Mouse (Mus musculus) c-Kit-positive CD71-positive TER-119-positive erythroid progenitor cells, embryonic 14.5 days (primary cell): ENCODE data around the gene Mob3b.

Experiments
- DNase-seq: peaks from one replicate; pipeline ENCODE4 v3.0.0-alpha.2; 2013; ENCODE audit warnings: low spot score

Mob3b gene

DNA sequence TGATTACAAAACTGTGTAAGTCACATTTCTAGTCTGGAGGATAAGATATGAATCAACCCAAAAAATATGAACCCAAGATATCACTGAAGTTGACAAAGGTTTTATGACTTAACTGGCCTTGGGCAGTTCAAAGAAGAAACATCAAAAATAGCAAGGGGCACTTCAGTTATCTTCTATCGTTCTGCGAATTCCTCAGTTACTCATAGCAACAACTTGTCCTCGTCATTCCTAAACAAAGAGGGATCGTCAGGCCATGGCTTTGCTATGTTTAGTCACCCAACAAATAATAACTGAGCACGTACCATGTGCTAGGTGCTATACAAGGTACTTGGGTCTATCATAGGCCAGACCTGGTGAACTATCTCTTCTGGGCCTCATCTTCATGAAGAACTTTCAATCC is 10.7 kb downstream of the Mob3b start:
- DNase-seq: no peak

DNA sequence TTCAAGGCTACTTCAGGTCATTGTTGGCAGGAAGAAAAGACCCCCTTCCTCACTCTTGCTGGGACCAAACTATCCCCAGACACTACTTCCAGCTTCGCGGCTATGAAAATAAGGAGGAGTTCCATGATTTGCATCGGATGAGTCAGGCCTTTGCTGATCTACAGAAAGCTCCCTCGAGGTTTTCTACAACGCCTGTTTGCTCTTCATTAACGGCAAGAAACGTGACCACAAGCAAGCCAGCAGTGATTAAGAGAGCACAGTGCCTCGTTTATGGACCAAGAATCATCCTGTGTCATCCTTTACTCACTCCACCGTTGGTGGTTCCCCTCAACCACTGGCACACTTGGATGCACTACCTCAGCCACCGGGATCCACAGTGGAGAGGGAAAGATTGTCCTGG is 11.6 kb downstream of the Mob3b start:
- DNase-seq: no peak

DNA sequence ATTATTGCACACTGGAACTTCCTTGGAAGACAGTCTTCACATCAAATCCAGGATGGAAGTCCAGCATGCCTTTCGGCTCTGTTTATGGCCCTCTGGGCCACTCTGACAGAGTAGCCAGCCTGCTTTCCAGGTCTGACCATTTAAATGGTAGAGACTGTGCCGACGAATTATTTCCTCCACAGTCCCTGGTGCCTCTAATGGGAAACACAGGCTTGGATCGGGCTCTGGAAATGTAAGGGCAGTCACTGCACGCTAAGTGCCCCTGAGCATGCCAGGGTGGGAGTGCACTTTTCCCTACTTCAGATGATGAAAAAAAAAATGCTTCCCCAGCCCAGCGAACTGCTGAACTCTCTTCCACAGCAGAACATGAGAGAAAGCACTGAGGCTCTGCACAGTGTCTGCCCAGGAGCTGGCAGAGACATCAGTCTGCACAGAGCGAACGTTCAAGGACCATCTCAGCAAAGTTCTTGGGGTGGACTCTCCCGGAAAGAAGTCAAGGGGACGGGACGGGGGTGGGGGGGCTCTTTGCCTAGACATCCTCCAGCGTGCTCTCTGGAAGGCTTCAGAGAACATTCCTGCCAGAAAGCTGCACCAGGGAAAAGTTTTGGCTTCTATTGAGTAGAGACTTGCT is 13.7 kb downstream of the Mob3b start:
- DNase-seq: no peak

DNA sequence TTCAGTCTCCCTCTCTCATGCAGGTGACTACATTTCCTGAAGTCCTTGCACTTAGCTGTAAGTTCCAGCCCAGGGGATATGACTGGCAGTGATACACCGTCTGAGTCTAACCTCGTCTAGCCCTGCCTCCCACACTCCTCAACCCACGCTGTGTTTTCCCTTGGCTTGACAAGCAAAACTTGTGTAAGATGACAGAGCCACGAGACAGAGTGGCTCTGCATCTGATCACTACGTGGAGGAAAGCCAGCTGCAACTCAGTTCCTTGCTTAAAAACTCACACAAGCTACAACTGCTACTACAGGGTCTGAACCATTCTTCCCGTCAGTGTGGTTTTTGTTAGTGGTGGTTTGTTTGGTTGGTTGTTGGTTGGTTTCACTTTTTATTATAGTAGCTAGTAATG is 17.0 kb downstream of the Mob3b start:
- DNase-seq: no peak

DNA sequence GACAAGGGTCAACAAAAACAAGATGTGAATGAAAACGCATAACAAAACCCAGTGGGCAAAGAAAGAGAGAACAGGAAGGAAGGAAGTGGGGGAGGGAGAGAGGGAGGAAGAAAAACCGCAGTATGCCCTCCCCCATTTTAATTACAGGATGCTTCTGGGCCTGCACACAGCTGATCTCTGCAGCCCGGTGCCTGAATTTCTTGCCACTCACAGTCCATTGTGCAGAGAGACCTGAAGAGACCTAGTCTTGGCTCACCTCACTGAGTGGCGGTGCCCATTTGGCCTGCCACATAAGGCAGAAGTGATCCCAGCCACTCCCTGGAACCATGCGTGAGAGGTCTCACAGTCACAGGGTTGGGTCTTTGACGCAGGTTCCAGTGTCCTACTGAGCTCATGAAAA is 19.2 kb downstream of the Mob3b start:
- DNase-seq: no peak

DNA sequence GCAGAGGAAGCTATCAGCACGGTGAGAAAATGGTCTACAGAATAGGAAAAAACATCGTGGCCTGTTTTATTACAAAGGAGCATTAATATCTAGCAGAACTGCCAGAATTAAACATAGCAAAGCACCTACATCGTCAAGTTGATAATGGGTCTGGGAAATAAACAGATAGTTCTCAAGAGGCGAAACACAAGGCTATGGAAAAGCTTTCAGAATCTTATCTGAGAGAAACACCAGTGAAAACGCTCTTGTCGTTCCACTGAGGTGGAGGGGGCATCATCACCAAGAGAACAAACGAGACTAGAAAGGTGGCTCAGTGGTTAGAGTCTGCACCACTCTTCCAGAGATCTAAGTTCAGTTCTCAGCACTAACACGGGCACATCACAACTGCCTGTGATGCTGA is 20.3 kb downstream of the Mob3b start:
- peak; percentile 13 for DNase-seq

DNA sequence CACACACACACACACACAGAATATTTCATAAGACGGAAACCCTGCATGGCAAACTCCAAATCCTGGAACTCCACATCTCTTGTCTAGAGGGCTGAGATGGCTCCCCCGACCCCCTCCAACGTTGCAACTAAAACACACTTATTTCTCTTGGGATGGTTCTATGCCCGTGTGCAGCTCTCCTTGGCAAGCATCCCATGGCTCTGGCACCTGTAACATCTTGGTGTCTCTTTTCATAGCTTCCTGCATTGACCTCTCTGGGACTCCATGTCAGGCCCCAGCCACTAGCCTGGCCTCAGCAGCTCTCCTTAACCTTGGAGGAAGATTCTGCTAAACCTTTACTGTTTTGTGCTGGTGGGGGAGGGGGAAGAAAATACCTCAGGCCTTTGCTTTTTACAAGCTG is 21.5 kb downstream of the Mob3b start:
- no peak for DNase-seq

DNA sequence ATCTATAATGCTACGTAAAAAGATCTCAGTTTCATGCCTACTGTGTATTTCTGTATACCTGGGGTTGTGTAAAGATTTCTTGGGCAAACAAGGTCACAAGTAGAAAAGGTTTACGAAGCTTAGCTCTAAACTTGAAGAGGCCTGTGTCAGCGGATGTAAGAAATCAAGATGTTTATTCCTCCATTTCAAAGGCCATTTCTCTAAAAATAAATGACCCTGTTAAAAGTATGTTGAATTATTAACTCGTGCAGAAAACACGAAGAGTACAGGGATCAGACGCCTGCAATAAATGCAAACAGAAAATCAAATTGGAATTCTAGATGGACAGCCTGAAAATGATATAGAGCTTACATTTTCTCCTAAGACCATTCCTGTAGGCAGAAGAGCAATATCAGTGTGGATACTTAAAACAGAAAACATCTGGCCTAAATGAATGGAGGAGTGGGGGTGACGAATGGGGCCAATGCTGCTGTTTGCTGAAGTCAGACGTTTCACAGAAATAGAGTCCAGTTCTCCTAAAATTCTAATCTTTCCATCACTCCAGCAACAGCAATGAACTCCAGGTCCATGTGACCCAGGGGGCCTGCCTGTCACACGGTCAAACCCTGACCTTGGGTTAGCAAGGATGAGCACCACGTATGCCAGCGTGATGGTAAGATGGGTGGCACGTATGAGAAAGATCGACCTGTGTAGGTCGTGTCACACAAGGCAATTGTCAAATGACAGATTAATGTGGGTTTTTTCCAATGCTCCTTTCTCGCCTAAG is 22.3 kb downstream of the Mob3b start:
- DNase-seq: no peak

DNA sequence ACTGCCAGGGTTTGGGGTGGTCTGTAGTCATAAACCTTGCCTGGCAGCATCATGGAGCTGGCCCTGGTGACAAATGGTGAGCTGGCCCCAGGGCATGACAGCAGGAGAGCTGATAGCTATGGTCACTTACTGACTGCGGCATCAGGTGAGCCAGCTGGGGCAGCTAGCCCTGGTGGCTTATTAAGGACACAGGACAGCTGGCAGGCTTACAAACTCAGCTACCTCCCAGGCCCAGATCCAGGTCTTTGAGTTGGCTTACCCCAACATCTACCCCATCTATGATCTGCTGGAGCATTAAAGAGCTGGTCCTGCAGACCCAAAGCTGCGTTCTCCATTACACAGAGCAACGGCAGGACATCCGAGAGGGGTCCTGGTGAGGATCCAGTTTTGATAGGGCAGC is 23.9 kb downstream of the Mob3b start:
- DNase-seq: no peak

DNA sequence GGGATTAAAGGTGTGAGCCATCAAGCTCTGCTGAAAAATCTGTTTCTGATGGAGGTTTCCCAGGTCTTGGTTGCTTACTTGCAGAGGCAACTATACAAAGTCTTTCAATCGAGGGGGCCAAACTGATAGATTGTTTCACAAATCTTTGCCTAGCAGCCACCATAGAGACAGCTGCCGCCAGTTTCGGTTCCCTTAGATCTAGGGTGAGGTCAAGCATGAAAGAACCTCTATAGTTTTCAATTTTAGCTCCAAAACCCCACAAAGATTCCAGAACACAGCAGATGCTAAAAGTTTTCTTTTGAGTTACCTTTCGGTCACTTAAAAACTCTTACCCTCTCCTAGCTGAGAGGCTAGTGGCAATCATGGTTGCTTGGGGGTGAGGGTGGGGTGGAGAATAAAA is 25.7 kb downstream of the Mob3b start:
- no peak for DNase-seq

DNA sequence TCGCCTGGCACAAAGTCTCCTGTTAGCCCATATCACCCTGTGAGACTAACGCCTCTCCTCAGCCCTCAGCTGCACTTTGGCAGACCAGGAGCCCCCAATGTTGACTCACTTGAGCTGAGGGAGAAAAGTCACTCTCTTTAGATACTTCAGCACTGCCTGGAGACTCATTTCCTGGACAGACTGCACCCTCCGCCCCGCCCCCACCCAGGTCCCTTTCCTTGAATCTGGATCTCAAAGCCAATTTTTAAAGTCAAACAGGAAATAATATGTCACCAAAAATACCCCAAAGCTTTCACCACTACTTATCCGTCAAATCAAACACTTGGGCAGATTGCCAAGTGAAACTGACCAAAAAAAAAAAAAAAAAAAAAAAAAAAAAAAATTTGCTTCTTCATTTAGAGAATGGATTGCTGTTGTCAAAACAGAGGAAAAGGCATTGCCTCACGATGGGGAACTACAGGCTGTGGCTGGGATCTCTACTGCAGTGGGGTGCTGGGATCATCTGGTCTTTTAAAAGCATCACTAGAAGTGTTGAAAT is 26.8 kb downstream of the Mob3b start:
- no peak for DNase-seq

DNA sequence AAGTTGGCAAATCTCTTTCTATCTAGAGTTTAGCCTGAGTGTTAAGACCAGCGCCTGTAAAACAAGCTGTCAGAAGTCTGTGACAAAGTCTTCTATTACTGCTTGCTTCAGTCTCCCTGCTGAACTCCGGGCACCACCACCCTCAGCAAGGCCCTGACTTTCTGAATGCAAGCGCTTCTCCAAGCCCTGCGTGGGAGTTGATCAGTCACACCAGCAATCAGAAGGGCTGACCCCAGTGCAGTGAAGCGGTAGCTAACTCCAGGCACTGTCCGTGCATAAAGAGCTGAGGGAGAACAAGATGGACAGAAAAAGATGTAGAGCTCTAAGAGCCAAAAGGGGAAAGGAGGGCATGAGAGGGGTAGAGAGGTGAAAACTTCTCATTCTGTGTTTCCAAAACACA is 29.5 kb downstream of the Mob3b start:
- no peak for DNase-seq

DNA sequence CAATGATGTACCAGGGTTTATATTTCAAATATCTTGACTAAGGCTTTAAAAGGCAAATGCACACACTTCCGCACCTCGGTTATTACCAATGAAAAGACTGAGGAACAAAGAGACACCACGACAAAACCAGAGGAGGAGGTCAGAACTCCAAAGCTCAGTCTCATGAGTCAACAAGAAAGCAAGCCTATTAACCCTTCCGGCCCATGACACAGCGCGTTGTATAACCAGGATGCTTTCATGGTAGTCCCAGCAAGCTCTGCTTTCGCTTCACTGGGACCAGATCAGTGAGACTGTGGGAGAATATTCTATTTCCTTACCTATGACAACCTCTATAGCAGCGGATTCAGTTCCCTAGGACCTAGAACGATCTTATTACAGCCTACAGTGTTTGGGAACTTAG is 30.5 kb downstream of the Mob3b start:
- no peak for DNase-seq

DNA sequence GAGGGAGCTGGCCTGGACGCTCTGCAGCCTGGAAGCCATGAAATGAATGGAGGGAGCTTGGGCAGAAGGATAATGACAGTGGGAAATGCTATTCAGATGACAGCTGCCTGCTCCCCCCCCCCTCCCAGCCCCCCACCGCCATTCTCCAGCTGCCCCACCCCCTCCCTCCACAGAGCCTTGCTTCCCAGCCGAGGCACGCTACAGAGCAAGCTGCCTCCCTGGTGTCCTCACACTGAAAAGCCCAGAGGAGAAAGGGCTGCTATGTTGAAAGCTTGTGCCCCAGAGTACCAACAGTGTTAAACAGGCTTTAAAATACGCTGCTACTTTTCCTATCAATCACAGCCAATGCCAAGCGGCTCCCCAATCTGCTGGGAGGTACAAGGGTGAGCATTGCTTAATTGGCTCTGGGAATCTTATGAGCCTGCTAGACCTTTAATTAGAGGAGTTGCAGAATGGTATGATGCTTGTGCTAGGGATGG is 31.9 kb downstream of the Mob3b start:
- DNase-seq: no peak

DNA sequence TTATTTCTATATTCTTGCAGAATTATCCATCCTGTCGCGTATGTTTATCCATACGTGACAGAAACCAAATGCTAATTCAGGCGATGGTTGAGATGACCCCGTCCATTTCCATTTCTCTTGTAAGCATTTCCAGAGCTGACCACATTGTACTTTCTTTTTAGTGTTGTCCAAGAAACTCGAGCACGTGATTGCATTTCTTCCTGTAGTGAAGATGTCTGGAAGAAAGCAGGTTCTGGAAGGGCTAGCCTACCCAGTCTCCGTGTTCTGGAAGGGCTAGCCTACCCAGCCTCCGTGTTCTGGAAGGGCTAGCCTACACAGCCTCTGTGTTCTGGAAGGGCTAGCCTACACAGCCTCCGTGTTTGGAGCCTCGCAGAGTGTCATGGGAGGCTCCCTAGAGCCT is 33.3 kb downstream of the Mob3b start:
- DNase-seq: no peak

DNA sequence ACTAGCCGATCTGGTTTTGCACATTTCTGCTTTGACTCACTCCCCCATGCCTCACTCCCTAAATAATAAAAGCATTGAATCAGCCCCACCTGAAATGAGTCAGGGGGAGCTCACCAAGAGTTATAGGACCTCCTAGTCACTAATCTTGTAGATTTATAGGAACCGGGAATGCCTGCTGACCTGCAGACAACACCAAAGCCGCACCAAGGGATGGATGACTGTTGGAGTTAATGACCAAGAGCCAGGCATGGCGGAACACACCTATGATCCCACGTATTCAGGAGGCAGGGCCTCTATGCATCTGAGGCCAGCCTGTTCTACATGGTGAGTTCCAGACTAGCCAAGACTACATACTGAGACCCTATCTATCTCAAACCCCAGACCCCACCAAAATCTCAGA is 34.2 kb downstream of the Mob3b start:
- DNase-seq: no peak

DNA sequence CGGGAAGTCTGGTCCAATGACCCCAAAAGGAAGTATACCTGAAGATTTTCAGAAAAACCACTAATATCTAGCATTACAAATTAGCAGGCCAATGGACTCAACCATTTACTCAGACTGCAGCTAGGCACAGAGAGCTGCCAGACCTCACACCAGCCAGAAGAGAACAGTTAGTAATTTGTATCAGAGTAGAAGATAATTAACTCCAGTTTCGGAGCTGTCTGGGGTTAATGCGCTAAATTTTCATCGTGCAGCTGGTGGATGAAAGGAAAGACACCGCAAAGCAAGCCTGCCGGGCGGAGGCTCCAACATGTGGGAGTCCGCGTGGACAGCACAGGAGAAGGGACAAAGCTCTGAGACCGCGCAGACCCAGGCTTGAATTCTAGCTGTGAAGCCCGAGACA is 36.2 kb downstream of the Mob3b start:
- DNase-seq: no peak

DNA sequence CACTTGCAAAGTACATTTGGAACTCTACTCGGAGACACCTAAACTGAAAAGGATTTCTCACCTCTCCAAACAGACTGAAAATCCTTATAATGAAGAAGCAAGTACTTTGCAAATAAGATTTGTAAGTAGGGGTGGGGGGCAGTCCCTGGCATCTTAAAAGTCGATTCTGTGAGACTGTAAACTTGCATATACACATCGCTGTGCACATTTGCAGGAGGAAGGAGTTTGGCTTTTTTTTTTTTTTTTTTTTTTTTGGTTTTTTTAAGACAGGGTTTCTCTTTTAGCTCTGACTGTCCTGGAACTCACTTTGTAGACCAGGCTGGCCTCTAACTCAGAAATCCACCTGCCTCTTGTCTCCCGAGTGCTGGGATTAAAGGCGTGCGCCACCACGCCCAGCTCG is 36.7 kb downstream of the Mob3b start:
- DNase-seq: no peak

DNA sequence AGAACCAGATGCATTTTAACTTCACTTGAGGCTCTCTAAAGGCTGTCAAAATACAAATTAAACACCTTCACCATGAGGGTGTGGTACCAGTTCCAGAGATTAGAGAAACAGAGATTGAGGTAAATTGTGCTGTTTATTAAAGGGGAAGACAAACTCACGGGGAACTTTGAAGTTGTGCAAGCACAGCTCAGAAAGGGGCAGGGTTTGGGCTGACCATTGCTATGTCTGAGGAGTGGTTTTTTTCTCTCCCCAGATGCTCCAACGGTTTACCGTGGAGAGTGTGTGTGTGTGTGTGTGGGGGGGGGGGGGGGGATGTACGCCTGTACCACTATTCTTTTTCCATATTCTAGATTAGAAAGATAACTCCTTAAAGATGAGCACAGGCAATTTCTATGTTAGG is 37.1 kb downstream of the Mob3b start:
- DNase-seq: no peak

DNA sequence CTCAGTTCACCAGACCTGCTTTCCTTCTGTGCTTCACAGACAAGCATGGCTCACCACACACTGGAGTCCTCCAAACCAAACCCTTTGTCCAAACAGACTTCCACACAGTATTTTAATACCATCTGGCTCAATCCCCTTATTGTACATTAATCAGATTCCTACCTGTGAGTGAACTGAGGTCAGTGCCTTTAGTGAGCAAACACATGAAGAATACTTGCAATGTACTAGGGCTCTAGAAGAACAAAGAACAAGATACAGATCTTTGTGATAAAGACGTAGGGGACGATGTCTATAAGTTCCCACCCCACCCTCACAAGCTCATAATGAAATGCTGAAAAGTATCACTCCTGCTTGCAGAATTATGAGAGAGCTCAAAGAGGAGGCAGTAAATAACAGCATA is 38.4 kb downstream of the Mob3b start:
- DNase-seq: no peak

DNA sequence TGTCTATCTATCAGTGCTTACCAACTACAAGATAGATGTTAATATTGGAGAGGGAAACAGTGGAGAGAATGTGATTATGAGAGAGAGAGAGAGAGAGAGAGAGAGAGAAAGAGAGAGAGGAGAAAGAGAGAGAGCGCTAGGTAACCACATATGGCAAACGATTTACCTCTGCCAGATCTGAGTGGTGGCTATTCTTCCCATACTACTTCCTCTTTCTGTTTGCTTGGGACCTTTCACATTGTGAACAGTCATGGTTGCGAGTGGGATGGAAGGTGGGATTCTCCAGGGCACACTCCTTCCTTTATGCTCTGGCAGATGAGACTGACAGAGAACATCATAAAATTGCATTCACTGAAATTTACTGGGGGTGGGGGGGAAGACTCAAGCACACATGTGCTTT is 40.1 kb downstream of the Mob3b start:
- DNase-seq: no peak

DNA sequence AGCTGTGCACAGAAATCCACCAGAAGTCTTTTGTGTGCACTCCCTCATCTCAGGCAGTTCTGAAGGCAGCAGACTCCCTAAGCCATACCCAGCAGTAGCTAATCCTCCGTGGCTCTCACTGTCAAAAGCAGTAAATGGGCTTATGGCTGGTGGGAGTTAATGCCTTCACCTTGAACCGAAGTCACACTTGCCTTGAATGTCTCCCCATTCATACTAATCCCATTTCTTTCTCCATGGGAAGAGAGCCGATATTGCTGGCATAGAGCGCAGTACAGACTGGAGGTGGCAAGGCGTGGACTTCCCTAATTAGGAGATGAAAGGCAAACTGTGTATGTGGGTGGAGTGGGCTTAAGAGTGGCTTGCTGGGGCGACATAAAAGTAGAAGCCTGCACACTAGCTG is 41.4 kb downstream of the Mob3b start:
- DNase-seq: no peak

DNA sequence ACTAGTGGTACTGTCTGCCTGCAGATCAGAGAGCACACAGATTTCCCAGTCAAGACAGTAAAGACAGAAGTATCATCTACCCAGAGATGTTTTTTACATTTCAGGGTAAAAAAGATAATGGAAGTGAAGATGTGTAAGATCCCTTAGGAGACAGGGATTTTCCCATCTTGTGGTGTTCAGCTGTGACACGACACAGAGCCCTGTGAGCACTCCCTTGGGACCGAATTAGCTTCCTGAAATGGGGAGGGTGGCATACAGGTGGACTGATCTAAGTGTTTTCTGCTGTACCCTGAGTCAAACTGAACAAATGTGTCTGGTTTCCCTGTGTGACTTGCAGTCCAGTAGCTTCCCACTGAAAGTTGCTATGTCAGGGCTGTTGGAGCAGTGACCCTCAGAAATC is 42.3 kb downstream of the Mob3b start:
- DNase-seq: no peak
